9 mouse cellular contexts compared by ENCODE assay signal in the genomic region with DNA sequence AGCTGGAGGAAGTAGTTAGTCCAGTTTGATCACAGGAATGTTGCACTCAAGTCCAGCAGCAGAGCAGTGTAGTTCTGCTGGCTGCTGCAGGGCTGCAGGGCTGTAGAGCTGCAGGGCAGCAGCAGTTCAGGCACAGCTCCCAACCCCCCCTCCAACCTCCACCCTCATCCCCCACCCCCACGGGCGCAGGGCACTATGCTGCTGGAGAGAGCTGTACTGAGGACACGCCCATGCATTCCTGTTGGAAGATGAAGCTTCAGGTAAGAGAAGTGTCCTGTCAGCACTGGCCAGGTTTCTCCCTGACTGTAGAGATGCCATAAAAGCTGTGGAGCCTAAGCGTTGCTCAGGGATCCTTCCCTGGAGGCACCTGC. TPM values are rescaled to one million over a fixed set of nuclear protein-coding genes. Genes with fewer than 3 reads are reported as not detected.
DNase-seq lines count a peak whose midpoint lies in the region; ATAC-seq and TF ChIP-seq lines count a peak whose summit lies in the region.
"Had no signal": no experiment of that assay in that cellular context is flagged by ENCODE, and none has a peak within 500 bp of the region (broad histone marks: within the 10 kb centered on the region; RNA-seq: fewer than 3 reads in every experiment).

No protein-coding gene starts in this region.

- peak; percentile 73 for ATAC-seq in forebrain, embryonic 14.5 days
- peak; percentile 92 for ATAC-seq in kidney, embryonic 15.5 days (replicated peaks; ENCODE audit: low FRiP score)
- peak; percentile 83 for ATAC-seq in neural tube, embryonic 12.5 days (ENCODE audit: low FRiP score, low read depth)
- ATAC-seq in CD4-positive, CD25-positive, alpha-beta regulatory T cell, adult 4 months: no peak

- peak overlapping the region; percentile 33 for H3K9ac ChIP-seq in forebrain, embryonic 14.5 days (ENCODE audit: low read length)
- no peak overlapping the region for H3K9ac ChIP-seq in kidney, embryonic 15.5 days
- H3K9ac ChIP-seq in neural tube, embryonic 12.5 days: peak overlapping the region; percentile 21; the same call in 1 of the 2 replicates

- H3K27ac ChIP-seq in layer of hippocampus, adult 2 months: peak overlapping the region; percentile 75
- H3K27ac ChIP-seq in forebrain, embryonic 14.5 days (ENCODE audit: low read depth, low read length): peak overlapping the region; percentile 39; the same call in 1 of the 2 replicates
- H3K27ac ChIP-seq in kidney, embryonic 15.5 days: peak overlapping the region; percentile 92
- H3K27ac ChIP-seq in neural tube, embryonic 12.5 days: 0 out of 2 replicates have a peak overlapping the region, but pooled peaks have one; percentile 50

- H3K27me3 ChIP-seq in forebrain, embryonic 14.5 days (replicated peaks; ENCODE audit: control insufficient read depth, insufficient read depth, low read length): no peaks in the 10 kb centered on the region
- H3K27me3 ChIP-seq in kidney, embryonic 15.5 days: no peaks in the 10 kb centered on the region
- H3K27me3 ChIP-seq in neural tube, embryonic 12.5 days (replicated peaks): no peaks in the 10 kb centered on the region

- DNase-seq in layer of hippocampus, adult 2 months (ENCODE audit: low spot score in 2 of 2): no peak
- no peak for DNase-seq in layer of hippocampus, postnatal 25 days (ENCODE audit: extremely low spot score in 1 of 2, low spot score in 1 of 2)
- no peak for DNase-seq in forebrain, embryonic 14.5 days (ENCODE audit: low spot score)
- DNase-seq in right cerebral cortex, postnatal 14 days: no peak
- no peak for DNase-seq in urinary bladder, postnatal 4 days (ENCODE audit: low spot score in 2 of 2)
- DNase-seq: lung, postnatal 14 days had no signal

- no peak overlapping the region for H3K4me3 ChIP-seq in layer of hippocampus, adult 2 months
- H3K4me3 ChIP-seq in forebrain, embryonic 14.5 days (ENCODE audit: low read depth, low read length): no peak overlapping the region
- H3K4me3 ChIP-seq in kidney, embryonic 15.5 days (replicated peaks): no peak overlapping the region
- H3K4me3 ChIP-seq in neural tube, embryonic 12.5 days: no peak overlapping the region

- peaks cover 18% of the 10 kb centered on the region for H3K4me1 ChIP-seq in forebrain, embryonic 14.5 days (ENCODE audit: control insufficient read depth, insufficient read depth, low read length)
- peaks cover 34% of the 10 kb centered on the region for H3K4me1 ChIP-seq in kidney, embryonic 15.5 days
- H3K4me1 ChIP-seq in neural tube, embryonic 12.5 days: peaks cover 17% of the 10 kb centered on the region

- H3K4me2 ChIP-seq in forebrain, embryonic 14.5 days (ENCODE audit: low read length): peak overlapping the region; percentile 6; the same call in 1 of the 2 replicates
- peak overlapping the region; percentile 53 for H3K4me2 ChIP-seq in kidney, embryonic 15.5 days
- peak overlapping the region; percentile 40 for H3K4me2 ChIP-seq in neural tube, embryonic 12.5 days (replicated peaks)

- no peak for TF ChIP-seq CTCF in layer of hippocampus, adult 2 months (conservative IDR thresholded peaks at IDR 0.05)

- no peaks in the 10 kb centered on the region for H3K9me3 ChIP-seq in forebrain, embryonic 14.5 days (replicated peaks; ENCODE audit: control insufficient read depth, low read length)
- no peaks in the 10 kb centered on the region for H3K9me3 ChIP-seq in kidney, embryonic 15.5 days (replicated peaks)
- H3K9me3 ChIP-seq in neural tube, embryonic 12.5 days: no peaks in the 10 kb centered on the region

- no peaks in the 10 kb centered on the region for H3K36me3 ChIP-seq in forebrain, embryonic 14.5 days (ENCODE audit: control insufficient read depth, insufficient read depth, low read length)
- no peaks in the 10 kb centered on the region for H3K36me3 ChIP-seq in kidney, embryonic 15.5 days
- no peaks in the 10 kb centered on the region for H3K36me3 ChIP-seq in neural tube, embryonic 12.5 days

- 30% methylated on average over 4 of the region's 4 CpGs for WGBS in forebrain, embryonic 14.5 days
- 23% methylated on average over 4 of the region's 4 CpGs for WGBS in kidney, embryonic 15.5 days
- 20% methylated on average over 4 of the region's 4 CpGs for WGBS in neural tube, embryonic 12.5 days

RNA-seq across cellular contexts. Expression of a gene that starts 48.2 kb away (rescaled TPM):
- total RNA-seq in layer of hippocampus, adult 2 months (2021): 10 to 100 TPM; 46.7 to 48.6 TPM
- total RNA-seq in layer of hippocampus, postnatal 25 days (2021): 10 to 100 TPM; 57.3 to 58.9 TPM
- polyA plus RNA-seq in forebrain, embryonic 14.5 days (2014; fragmentation: Nextera tagmentation; extraction: Ambion mirVana): 47.0 and 49.0 TPM in 2 replicates
- polyA plus RNA-seq in kidney, embryonic 15.5 days (2015; fragmentation: Nextera tagmentation; extraction: Ambion mirVana): 37.5 and 40.4 TPM in 2 replicates
- 58.2 and 65.6 TPM in 2 replicates for polyA plus RNA-seq in neural tube, embryonic 12.5 days (2016; fragmentation: Nextera tagmentation; extraction: Ambion mirVana)
- polyA plus RNA-seq in CD4-positive, CD25-positive, alpha-beta regulatory T cell, adult 4 months (2017; shearing (Covaris generic)): under 1 TPM; 0.40 to 0.86 TPM

Comparison
In these comparisons a context has a peak if more than half of its experiments do, and no peak if none do; other contexts are left out.
1. H3K27ac ChIP-seq: peak in every context shown above with its lines; median percentile 92 in kidney, embryonic 15.5 days; 75 in layer of hippocampus, adult 2 months; 50 in neural tube, embryonic 12.5 days; 39 in forebrain, embryonic 14.5 days.
2. RNA of a gene that starts 48.2 kb away (polyA plus RNA-seq): 58.2 to 65.6 TPM in neural tube, embryonic 12.5 days, 47.0 to 49.0 TPM in forebrain, embryonic 14.5 days and 37.5 to 40.4 TPM in kidney, embryonic 15.5 days; 0.40 to 0.86 TPM in CD4-positive, CD25-positive, alpha-beta regulatory T cell, adult 4 months; every median in the first group is over 10 times any median in the second.
3. Peak in every context shown above with its lines, with median percentiles within 50 percentile points of each other: H3K4me2 ChIP-seq.